Mouse (Mus musculus) heart, embryonic 13.5 days (tissue): ENCODE results near the gene Bend3. TPM values are rescaled to one million over a fixed set of nuclear protein-coding genes. Genes with fewer than 3 reads are reported as not detected.
A peak's percentile ranks its signal among the peaks of the same experiment; 100 is the strongest.

Source experiments
- ATAC-seq: fragments of 200-750 bp; cut with Nextera tagmentation; 2 replicates; pipeline ENCODE4 v1.8.0; 2017; ENCODE audit warnings: moderate TSS enrichment; ENCODE audit not compliant: insufficient number of reproducible peaks, low FRiP score, low TSS enrichment; ENCODE audit errors: extremely low read depth
- H3K27ac ChIP-seq: fragments of 300-500 bp; sonication (generic); replicated peaks from 2 replicates; pipeline ENCODE4 v1.5.1; 2015; ENCODE audit warnings: moderate library complexity, mild to moderate bottlenecking, inconsistent platforms
- H3K27me3 ChIP-seq: fragments of 300-500 bp; sonication (generic); replicated peaks from 2 replicates; pipeline ENCODE4 v1.6.1; 2015; ENCODE audit warnings: mild to moderate bottlenecking, inconsistent platforms
- H3K36me3 ChIP-seq: fragments of 300-500 bp; sonication (generic); 2 replicates; pipeline ENCODE4 v1.6.1; 2015; ENCODE audit warnings: mild to moderate bottlenecking, inconsistent platforms
- H3K4me1 ChIP-seq: fragments of 300-500 bp; sonication (generic); 2 replicates; pipeline ENCODE4 v1.6.1; 2015; ENCODE audit warnings: inconsistent platforms
- H3K4me2 ChIP-seq: fragments of 300-500 bp; sonication (generic); 2 replicates; pipeline ENCODE4 v1.6.1; 2015; ENCODE audit warnings: inconsistent platforms, mild to moderate bottlenecking, moderate library complexity
- H3K4me3 ChIP-seq: fragments of 300-500 bp; sonication (generic); 2 replicates; pipeline ENCODE4 v1.5.1; 2015; ENCODE audit warnings: moderate library complexity, mild to moderate bottlenecking, inconsistent platforms
- H3K9ac ChIP-seq: fragments of 300-500 bp; sonication (generic); 2 replicates; pipeline ENCODE4 v1.6.1; 2015; ENCODE audit warnings: inconsistent platforms, mild to moderate bottlenecking, moderate library complexity
- H3K9me3 ChIP-seq: fragments of 300-500 bp; sonication (generic); 2 replicates; pipeline ENCODE4 v1.6.1; 2016; ENCODE audit warnings: inconsistent platforms
- WGBS: fragments of 180-500 bp; shearing (Covaris S2); methylation state at CpG from one replicate; pipeline ENCODE4 v1.1.7; 2015; ENCODE audit warnings: mixed read lengths; 5-methylcytosine and 5-hydroxymethylcytosine counted together
- polyA plus RNA-seq: library from polyadenylated mRNA; unstranded; fragments of >200 nt; fragmentation: Nextera tagmentation; extraction: Ambion mirVana; gene quantifications from 2 replicates; pipeline ENCODE4 v1.2.1, GENCODE M21; 2015

Gene Bend3
- 2.5 and 2.8 TPM in 2 replicates for polyA plus RNA-seq

DNA sequence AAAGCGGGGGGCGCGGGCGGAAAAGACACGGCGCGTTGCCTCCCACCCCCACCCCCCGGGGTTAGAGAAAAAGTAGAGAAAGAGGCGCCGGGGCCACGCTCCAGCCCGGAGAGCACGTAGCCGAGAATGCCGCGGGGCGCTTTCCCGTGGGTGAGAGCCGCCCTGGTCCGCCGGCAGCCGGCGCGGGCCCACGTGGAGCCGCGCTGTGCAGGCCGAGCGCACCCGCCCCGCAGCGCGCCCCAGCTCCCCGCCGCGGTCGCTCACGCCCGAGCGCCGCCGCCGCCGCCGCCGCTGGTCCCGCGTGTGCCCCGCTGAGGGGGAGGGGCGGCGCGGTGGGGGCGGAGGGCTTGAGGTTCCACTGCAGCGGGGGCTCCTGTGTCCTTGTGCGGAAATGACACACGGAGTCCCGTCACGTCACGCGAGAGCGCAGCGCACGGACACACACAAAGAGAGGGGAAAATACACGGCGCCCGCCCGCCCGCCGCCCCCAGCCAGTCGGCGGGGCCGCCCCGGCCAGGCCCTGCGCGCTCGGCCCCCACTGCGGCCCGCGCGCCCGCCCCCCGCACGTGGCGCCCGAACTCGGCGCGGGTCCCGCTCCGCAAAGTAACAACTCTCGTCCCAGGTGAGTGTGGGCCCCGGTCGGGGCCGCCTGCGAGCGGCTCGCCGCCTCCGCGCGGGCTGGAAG, at the start of gene Bend3:
Bend3 (plus strand) TSS at position 81 of the 685 bp plus-strand sequence.
- ATAC-seq: peak; percentile 47; the same call in 1 of the 2 replicates
- no peaks in the 10 kb centered on the region for H3K9me3 ChIP-seq

GRCm38 (mm10) chr10:43430606-43431005, 48.0 kb upstream of the Bend3 start:
- ATAC-seq: no peak
- Histone ChIP-seq H3K4me1 (peaks cover 8% of the 10 kb centered on the region), H3K4me2 (no peak overlapping the region), H3K4me3 (no peak overlapping the region), H3K36me3 (peaks cover 14% of the 10 kb centered on the region; the same call in 1 of the 2 replicates), H3K27me3 (no peaks in the 10 kb centered on the region), H3K9ac (no peak overlapping the region), H3K9me3 (peaks cover 6% of the 10 kb centered on the region; the same call in 1 of the 2 replicates), H3K27ac (no peak overlapping the region)
- 84% methylated on average over 5 of the region's 5 CpGs for WGBS

More for the DNA sequence above, at the start of gene Bend3:
- no peaks in the 10 kb centered on the region for H3K27me3 ChIP-seq
- H3K27ac ChIP-seq: peak within 1 kb of the TSS; percentile 96
- H3K36me3 ChIP-seq: no peaks in the 10 kb centered on the region
- H3K4me2 ChIP-seq: peak within 1 kb of the TSS; percentile 83
- under 1% methylated on average over 63 of the region's 101 CpGs for WGBS
- peaks cover 47% of the 10 kb centered on the region for H3K4me1 ChIP-seq
- H3K4me3 ChIP-seq: peak within 1 kb of the TSS; percentile 88
- H3K9ac ChIP-seq: peak within 1 kb of the TSS; percentile 98

- Histone ChIP-seq H3K27ac (no peak overlapping the region), H3K9me3 (peaks cover 6% of the 10 kb centered on the region; the same call in 1 of the 2 replicates), H3K4me3 (no peak overlapping the region), H3K27me3 (no peaks in the 10 kb centered on the region), H3K4me2 (no peak overlapping the region), H3K4me1 (peaks cover 11% of the 10 kb centered on the region), H3K36me3 (peaks cover 15% of the 10 kb centered on the region; the same call in 1 of the 2 replicates), H3K9ac (no peak overlapping the region)
- no peak for ATAC-seq
- WGBS: 89% methylated on average over 4 of the region's 4 CpGs
Observed at GRCm38 (mm10) chr10:43434326-43434725, 44.3 kb upstream of the Bend3 start.

DNA sequence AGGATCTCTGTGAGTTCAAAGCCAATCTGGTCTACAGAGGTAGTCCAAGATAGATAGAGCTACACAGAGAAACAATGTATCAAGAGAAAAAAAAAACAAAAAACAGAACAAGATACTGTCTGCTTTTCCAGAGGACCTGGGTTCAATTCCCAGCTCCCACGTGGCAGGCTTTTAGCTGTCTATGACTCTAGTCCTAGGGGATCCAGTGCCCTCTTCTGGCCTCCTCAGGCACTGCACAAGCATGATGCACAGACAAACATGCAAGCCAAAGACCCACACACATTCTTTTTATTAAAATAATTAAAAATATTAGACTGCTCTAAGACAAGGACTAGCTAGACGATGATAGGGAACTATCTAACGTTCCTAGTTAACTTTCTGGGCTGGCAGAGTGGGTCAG, 42.9 kb upstream of the Bend3 start:
- no peak for ATAC-seq

DNA sequence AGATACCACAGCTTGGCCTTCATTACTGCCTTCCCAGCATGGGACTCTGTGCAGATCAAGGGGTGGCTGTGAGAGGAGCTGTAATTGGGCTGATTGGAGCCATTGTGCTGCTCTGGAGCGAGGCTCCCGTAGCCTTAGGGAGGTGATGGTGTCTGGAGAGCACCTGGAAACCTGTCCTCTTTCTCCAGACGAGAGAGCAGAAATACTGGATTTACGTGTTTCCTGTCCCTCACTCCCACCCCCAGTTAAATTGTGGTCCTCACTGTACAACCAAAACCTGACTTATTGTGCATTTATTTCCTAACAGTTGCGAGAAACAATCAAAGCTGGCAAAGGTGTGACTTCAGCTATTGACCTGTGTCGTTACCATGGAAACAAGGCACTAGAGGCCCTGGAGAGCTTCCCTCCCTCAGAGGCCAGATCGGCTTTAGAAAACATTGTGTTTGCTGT, 39.1 kb upstream of the Bend3 start:
- 0 out of 2 replicates have a peak, but pooled peaks cover 7% of the 10 kb centered on the region for H3K36me3 ChIP-seq
- no peak overlapping the region for H3K4me3 ChIP-seq
- no peak overlapping the region for H3K9ac ChIP-seq
- no peak overlapping the region for H3K27ac ChIP-seq
- WGBS: 40% methylated on average over 7 of the region's 7 CpGs
- H3K27me3 ChIP-seq: no peaks in the 10 kb centered on the region
- no peak overlapping the region for H3K4me2 ChIP-seq
- no peak for ATAC-seq
- H3K9me3 ChIP-seq: no peaks in the 10 kb centered on the region
- H3K4me1 ChIP-seq: peaks cover 21% of the 10 kb centered on the region

More for the DNA sequence above, 42.9 kb upstream of the Bend3 start:
- H3K27ac ChIP-seq: no peak overlapping the region
- no peak overlapping the region for H3K4me2 ChIP-seq
- H3K4me3 ChIP-seq: no peak overlapping the region
- no peaks in the 10 kb centered on the region for H3K27me3 ChIP-seq
- no peak overlapping the region for H3K9ac ChIP-seq
- H3K9me3 ChIP-seq: peaks cover 2% of the 10 kb centered on the region; the same call in 1 of the 2 replicates
- 90% methylated on average over 3 of the region's 3 CpGs for WGBS
- peaks cover 21% of the 10 kb centered on the region for H3K4me1 ChIP-seq
- 0 out of 2 replicates have a peak, but pooled peaks cover 11% of the 10 kb centered on the region for H3K36me3 ChIP-seq

DNA sequence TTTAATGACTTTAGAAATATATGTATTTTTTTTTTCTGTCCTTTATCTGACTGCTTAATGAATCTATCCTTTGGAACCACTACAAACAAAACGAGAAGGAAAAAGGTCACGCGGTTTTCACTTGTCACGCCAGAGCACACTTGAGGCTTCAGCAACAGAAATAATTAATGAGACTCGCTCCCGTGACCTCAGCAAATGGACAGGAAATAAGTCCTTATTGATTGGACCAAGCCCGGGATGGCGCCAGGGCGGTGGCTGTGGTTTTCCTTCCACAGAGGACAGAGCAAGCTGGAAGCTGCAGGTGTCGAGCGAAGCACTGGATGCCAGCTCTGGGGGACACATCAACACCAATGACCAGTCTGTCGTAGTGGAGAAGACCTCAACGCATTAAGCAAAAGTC, 38.6 kb upstream of the Bend3 start:
- Histone ChIP-seq H3K27ac (no peak overlapping the region), H3K4me3 (no peak overlapping the region), H3K9ac (no peak overlapping the region), H3K27me3 (no peaks in the 10 kb centered on the region), H3K9me3 (no peaks in the 10 kb centered on the region), H3K4me1 (peaks cover 21% of the 10 kb centered on the region), H3K36me3 (0 out of 2 replicates have a peak, but pooled peaks cover 7% of the 10 kb centered on the region), H3K4me2 (no peak overlapping the region)
- 60% methylated on average over 13 of the region's 13 CpGs for WGBS
- no peak for ATAC-seq

DNA sequence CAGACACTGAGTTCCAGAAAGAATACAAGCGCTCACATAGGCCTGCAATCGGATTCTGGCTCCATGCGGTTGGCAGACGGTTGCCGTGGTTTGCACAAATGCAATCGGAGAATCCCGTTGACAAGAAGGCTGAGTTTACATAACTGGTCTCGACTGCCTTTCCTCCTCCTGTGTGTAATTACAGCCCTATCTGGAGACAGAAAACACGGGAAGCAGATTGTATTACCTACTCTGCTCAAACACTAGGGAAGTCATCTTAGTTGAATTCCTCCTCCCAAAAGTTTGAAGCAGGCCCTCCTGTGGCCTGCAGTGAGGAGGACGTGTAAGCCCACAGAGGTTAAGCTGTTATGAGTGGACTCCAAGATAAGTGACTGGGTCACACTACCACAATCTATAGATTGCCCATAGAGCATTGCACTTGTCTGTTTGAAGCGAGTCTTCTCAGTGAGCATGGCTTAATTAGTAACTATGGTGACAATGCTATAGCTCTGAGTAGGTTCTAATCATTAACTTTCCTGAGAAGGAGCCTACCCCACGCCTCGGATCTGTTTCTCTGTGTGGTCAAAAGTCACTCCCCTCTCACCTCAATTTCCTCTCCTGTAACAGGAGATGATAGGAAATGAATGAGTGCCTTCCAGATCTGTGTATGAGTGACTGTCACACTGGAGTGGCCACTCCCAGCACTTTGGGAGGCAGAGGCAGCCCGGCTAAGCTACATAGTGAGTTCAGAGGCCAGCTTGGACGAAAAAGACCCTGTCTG, 37.5 kb upstream of the Bend3 start:
- Histone ChIP-seq H3K27me3 (no peaks in the 10 kb centered on the region), H3K9me3 (no peaks in the 10 kb centered on the region), H3K36me3 (no peaks in the 10 kb centered on the region), H3K4me1 (peaks cover 21% of the 10 kb centered on the region), H3K4me3 (no peak overlapping the region), H3K9ac (no peak overlapping the region), H3K4me2 (no peak overlapping the region), H3K27ac (no peak overlapping the region)
- WGBS: 70% methylated on average over 15 of the region's 15 CpGs
- no peak for ATAC-seq

DNA sequence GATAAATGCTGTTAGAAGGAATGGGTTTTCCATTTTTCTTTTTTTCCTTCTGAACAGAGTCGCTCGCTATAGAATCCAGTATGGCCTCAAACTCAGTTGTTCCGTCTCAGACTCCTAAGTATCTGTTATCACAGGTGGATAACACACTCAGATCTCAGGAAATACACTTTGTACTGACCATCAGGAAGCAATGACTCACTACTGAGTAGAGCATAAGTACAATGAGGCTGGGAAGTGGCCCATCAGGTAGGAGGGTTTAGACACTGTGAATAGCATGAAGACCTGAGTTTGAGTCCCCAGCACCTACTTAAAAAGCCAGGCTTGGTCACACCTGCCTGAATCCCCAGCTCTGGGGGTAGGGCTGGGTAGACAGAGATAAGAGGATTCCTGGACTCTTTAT, 30.0 kb upstream of the Bend3 start:
- Histone ChIP-seq H3K4me3 (no peak overlapping the region), H3K27me3 (no peaks in the 10 kb centered on the region), H3K9ac (no peak overlapping the region), H3K27ac (no peak overlapping the region), H3K4me1 (peaks cover 11% of the 10 kb centered on the region), H3K9me3 (no peaks in the 10 kb centered on the region), H3K36me3 (no peaks in the 10 kb centered on the region), H3K4me2 (no peak overlapping the region)
- 77% methylated on average over 3 of the region's 3 CpGs for WGBS
- no peak for ATAC-seq

- ATAC-seq: no peak
- Histone ChIP-seq H3K4me2 (peak overlapping the region; percentile 63), H3K36me3 (no peaks in the 10 kb centered on the region), H3K9me3 (0 out of 2 replicates have a peak, but pooled peaks cover under 1% of the 10 kb centered on the region), H3K4me1 (peaks cover 23% of the 10 kb centered on the region), H3K4me3 (peak overlapping the region; percentile 41), H3K27me3 (no peaks in the 10 kb centered on the region), H3K27ac (no peak overlapping the region), H3K9ac (peak overlapping the region; percentile 58; the same call in 1 of the 2 replicates)
- 22% methylated on average over 16 of the region's 16 CpGs for WGBS
Observed at GRCm38 (mm10) chr10:43451848-43452662, 26.6 kb upstream of the Bend3 start.

GRCm38 (mm10) chr10:43452663-43452996, 26.0 kb upstream of the Bend3 start:
- Histone ChIP-seq H3K4me1 (peaks cover 23% of the 10 kb centered on the region), H3K9ac (peak overlapping the region; percentile 58; the same call in 1 of the 2 replicates), H3K4me3 (peak overlapping the region; percentile 41), H3K36me3 (no peaks in the 10 kb centered on the region), H3K9me3 (peaks cover 6% of the 10 kb centered on the region; the same call in 1 of the 2 replicates), H3K4me2 (peak overlapping the region; percentile 63), H3K27me3 (no peaks in the 10 kb centered on the region), H3K27ac (no peak overlapping the region)
- 18% methylated on average over 5 of the region's 5 CpGs for WGBS
- no peak for ATAC-seq

GRCm38 (mm10) chr10:43454219-43454618, 24.4 kb upstream of the Bend3 start:
- H3K9me3 ChIP-seq: peaks cover 7% of the 10 kb centered on the region; the same call in 1 of the 2 replicates
- peak overlapping the region; percentile 66 for H3K27ac ChIP-seq
- peaks cover 23% of the 10 kb centered on the region for H3K4me1 ChIP-seq
- H3K9ac ChIP-seq: no peak overlapping the region
- H3K4me3 ChIP-seq: no peak overlapping the region
- H3K36me3 ChIP-seq: no peaks in the 10 kb centered on the region
- H3K27me3 ChIP-seq: no peaks in the 10 kb centered on the region
- WGBS: 69% methylated on average over 1 of the region's 1 CpGs
- ATAC-seq: no peak
- H3K4me2 ChIP-seq: no peak overlapping the region
